Mouse (Mus musculus): ENCODE data around the gene Mllt6. TPM values are rescaled to one million over a fixed set of nuclear protein-coding genes. Genes with fewer than 3 reads are reported as not detected.
"Not testable (repeated sequence)": the region's sequence is repeated elsewhere in the genome, so short reads cannot be mapped to it uniquely, and the experiment has no call there.

Mllt6 gene
- 63.2 and 69.2 TPM in 2 replicates for total RNA-seq (2017)

GRCm38 (mm10) chr11:97662893-97663527 lies at the start of gene Mllt6:
Mllt6 (plus strand) TSS chr11:97663414.
- no peak for ATAC-seq (ENCODE audit: extremely low read depth, insufficient number of reproducible peaks, low FRiP score, poor library complexity, severe bottlenecking)

- no peak for ATAC-seq (ENCODE audit: extremely low read depth, insufficient number of reproducible peaks, low FRiP score, poor library complexity, severe bottlenecking)
These were observed 47.9 kb upstream of the Mllt6 start for GRCm38 (mm10) chr11:97615276-97615675.

- no peak for ATAC-seq (ENCODE audit: extremely low read depth, insufficient number of reproducible peaks, low FRiP score, poor library complexity, severe bottlenecking)
These were observed 44.8 kb upstream of the Mllt6 start for GRCm38 (mm10) chr11:97618368-97618767.

GRCm38 (mm10) chr11:97619391-97619795 lies 43.8 kb upstream of the Mllt6 start:
- ATAC-seq (ENCODE audit: extremely low read depth, insufficient number of reproducible peaks, low FRiP score, poor library complexity, severe bottlenecking) = no peak

- peak; percentile 76; the same call in 1 of the 2 replicates for ATAC-seq (ENCODE audit: extremely low read depth, insufficient number of reproducible peaks, low FRiP score, poor library complexity, severe bottlenecking)
These were observed 40.8 kb upstream of the Mllt6 start for GRCm38 (mm10) chr11:97622440-97622839.

GRCm38 (mm10) chr11:97623166-97623565 lies 40.0 kb upstream of the Mllt6 start:
- no peak for ATAC-seq (ENCODE audit: extremely low read depth, insufficient number of reproducible peaks, low FRiP score, poor library complexity, severe bottlenecking)

- no peak for ATAC-seq (ENCODE audit: extremely low read depth, insufficient number of reproducible peaks, low FRiP score, poor library complexity, severe bottlenecking)
These were observed 37.7 kb upstream of the Mllt6 start for GRCm38 (mm10) chr11:97625551-97625950.

- no peak for ATAC-seq (ENCODE audit: extremely low read depth, insufficient number of reproducible peaks, low FRiP score, poor library complexity, severe bottlenecking)
These were observed 36.8 kb upstream of the Mllt6 start for GRCm38 (mm10) chr11:97626431-97626830.

GRCm38 (mm10) chr11:97626850-97627249 lies 36.4 kb upstream of the Mllt6 start:
- no peak for ATAC-seq (ENCODE audit: extremely low read depth, insufficient number of reproducible peaks, low FRiP score, poor library complexity, severe bottlenecking)

GRCm38 (mm10) chr11:97627556-97628302 lies 35.5 kb upstream of the Mllt6 start:
- no peak for ATAC-seq (ENCODE audit: extremely low read depth, insufficient number of reproducible peaks, low FRiP score, poor library complexity, severe bottlenecking)

GRCm38 (mm10) chr11:97628303-97628567 lies 35.0 kb upstream of the Mllt6 start:
- no peak for ATAC-seq (ENCODE audit: extremely low read depth, insufficient number of reproducible peaks, low FRiP score, poor library complexity, severe bottlenecking)

- no peak for ATAC-seq (ENCODE audit: extremely low read depth, insufficient number of reproducible peaks, low FRiP score, poor library complexity, severe bottlenecking)
These were observed 34.4 kb upstream of the Mllt6 start for GRCm38 (mm10) chr11:97628568-97629518.

GRCm38 (mm10) chr11:97629576-97629975 lies 33.6 kb upstream of the Mllt6 start, which contains the start of gene Epop:
Epop (minus strand) TSS chr11:97629702.
- peak; percentile 37; the same call in 1 of the 2 replicates for ATAC-seq (ENCODE audit: extremely low read depth, insufficient number of reproducible peaks, low FRiP score, poor library complexity, severe bottlenecking)

GRCm38 (mm10) chr11:97631046-97631445 lies 32.2 kb upstream of the Mllt6 start:
- ATAC-seq (ENCODE audit: extremely low read depth, insufficient number of reproducible peaks, low FRiP score, poor library complexity, severe bottlenecking) = no peak

GRCm38 (mm10) chr11:97631500-97631899 lies 31.7 kb upstream of the Mllt6 start:
- ATAC-seq (ENCODE audit: extremely low read depth, insufficient number of reproducible peaks, low FRiP score, poor library complexity, severe bottlenecking) = no peak

- ATAC-seq (ENCODE audit: extremely low read depth, insufficient number of reproducible peaks, low FRiP score, poor library complexity, severe bottlenecking) = peak; percentile 82
These were observed 31.3 kb upstream of the Mllt6 start for GRCm38 (mm10) chr11:97631938-97632337.

GRCm38 (mm10) chr11:97632440-97632839 lies 30.8 kb upstream of the Mllt6 start:
- not testable (repeated sequence) for ATAC-seq (ENCODE audit: extremely low read depth, insufficient number of reproducible peaks, low FRiP score, poor library complexity, severe bottlenecking)

GRCm38 (mm10) chr11:97635468-97636019 lies 27.7 kb upstream of the Mllt6 start:
- no peak for ATAC-seq (ENCODE audit: extremely low read depth, insufficient number of reproducible peaks, low FRiP score, poor library complexity, severe bottlenecking)

- no peak for ATAC-seq (ENCODE audit: extremely low read depth, insufficient number of reproducible peaks, low FRiP score, poor library complexity, severe bottlenecking)
These were observed 21.5 kb upstream of the Mllt6 start for GRCm38 (mm10) chr11:97641668-97642067.
